Mouse (Mus musculus) liver, postnatal 0 days (tissue): Measurements from ENCODE around the gene Gas2. TPM values are rescaled to one million over a fixed set of nuclear protein-coding genes. Genes with fewer than 3 reads are reported as not detected.

Experiments
- ATAC-seq: fragments of 200-750 bp; cut with Nextera tagmentation; 2 replicates; pipeline ENCODE4 v1.8.0; 2017; ENCODE audit warnings: mild to moderate bottlenecking, moderate library complexity
- DNase-seq: peaks from one replicate; pipeline ENCODE4 v3.0.0-alpha.2; 2016
- H3K27ac ChIP-seq: fragments of 300-500 bp; sonication (generic); 2 replicates; pipeline ENCODE4 v1.5.1; 2014; ENCODE audit warnings: antibody characterized with exemption, moderate library complexity, mild to moderate bottlenecking, low read depth
- H3K27me3 ChIP-seq: fragments of 300-500 bp; sonication (generic); 2 replicates; pipeline ENCODE4 v1.6.1; 2014; ENCODE audit warnings: low read length, control low read depth, mixed read lengths; ENCODE audit not compliant: insufficient read depth
- H3K36me3 ChIP-seq: fragments of 300-500 bp; sonication (generic); replicated peaks from 2 replicates; pipeline ENCODE4 v1.6.1; 2014; ENCODE audit warnings: mild to moderate bottlenecking, control low read depth, low read length, moderate library complexity, mixed read lengths; ENCODE audit not compliant: insufficient read depth
- H3K4me1 ChIP-seq: fragments of 300-500 bp; sonication (generic); 2 replicates; pipeline ENCODE4 v1.6.1; 2014; ENCODE audit warnings: antibody characterized with exemption, mild to moderate bottlenecking, control low read depth; ENCODE audit not compliant: insufficient read depth
- H3K4me2 ChIP-seq: fragments of 300-500 bp; sonication (generic); 2 replicates; pipeline ENCODE4 v1.6.1; 2014; ENCODE audit warnings: low read depth, mild to moderate bottlenecking, low read length, moderate library complexity, mixed read lengths
- H3K4me3 ChIP-seq: fragments of 300-500 bp; sonication (generic); 2 replicates; pipeline ENCODE4 v1.5.1; 2014; ENCODE audit warnings: low read depth, low read length
- H3K9ac ChIP-seq: fragments of 300-500 bp; sonication (generic); replicated peaks from 2 replicates; pipeline ENCODE4 v1.6.1; 2014; ENCODE audit warnings: mild to moderate bottlenecking, moderate library complexity
- H3K9me3 ChIP-seq: fragments of 300-500 bp; sonication (generic); 2 replicates; pipeline ENCODE4 v1.6.1; 2016; ENCODE audit warnings: mild to moderate bottlenecking, control low read depth, low read length, mixed read lengths
- CTCF ChIP-seq: sonication (generic); IDR thresholded peaks from 2 replicates; pipeline ENCODE4 v1.5.1; 2016; ENCODE audit warnings: antibody characterized with exemption, low read depth
- EP300 ChIP-seq: IDR thresholded peaks from 2 replicates; pipeline ENCODE4 v1.6.1; 2016; ENCODE audit warnings: antibody characterized with exemption, low read depth, mild to moderate bottlenecking
- WGBS: fragments of 180-500 bp; shearing (Covaris S2); extraction: QIAGEN DNeasy Blood & Tissue Kit; methylation state at CpG from one replicate; pipeline ENCODE4 v1.1.7; 2014; ENCODE audit not compliant: insufficient replicate concordance; 5-methylcytosine and 5-hydroxymethylcytosine counted together
- polyA plus RNA-seq: library from polyadenylated mRNA; unstranded; fragments of >200 nt; fragmentation: Nextera tagmentation; extraction: Ambion mirVana; gene quantifications from 2 replicates; pipeline ENCODE4 v1.2.1, GENCODE M21; 2015

Gas2 gene
- polyA plus RNA-seq, 1 experiment from 2014 or later, result 6.1 TPM

DNA sequence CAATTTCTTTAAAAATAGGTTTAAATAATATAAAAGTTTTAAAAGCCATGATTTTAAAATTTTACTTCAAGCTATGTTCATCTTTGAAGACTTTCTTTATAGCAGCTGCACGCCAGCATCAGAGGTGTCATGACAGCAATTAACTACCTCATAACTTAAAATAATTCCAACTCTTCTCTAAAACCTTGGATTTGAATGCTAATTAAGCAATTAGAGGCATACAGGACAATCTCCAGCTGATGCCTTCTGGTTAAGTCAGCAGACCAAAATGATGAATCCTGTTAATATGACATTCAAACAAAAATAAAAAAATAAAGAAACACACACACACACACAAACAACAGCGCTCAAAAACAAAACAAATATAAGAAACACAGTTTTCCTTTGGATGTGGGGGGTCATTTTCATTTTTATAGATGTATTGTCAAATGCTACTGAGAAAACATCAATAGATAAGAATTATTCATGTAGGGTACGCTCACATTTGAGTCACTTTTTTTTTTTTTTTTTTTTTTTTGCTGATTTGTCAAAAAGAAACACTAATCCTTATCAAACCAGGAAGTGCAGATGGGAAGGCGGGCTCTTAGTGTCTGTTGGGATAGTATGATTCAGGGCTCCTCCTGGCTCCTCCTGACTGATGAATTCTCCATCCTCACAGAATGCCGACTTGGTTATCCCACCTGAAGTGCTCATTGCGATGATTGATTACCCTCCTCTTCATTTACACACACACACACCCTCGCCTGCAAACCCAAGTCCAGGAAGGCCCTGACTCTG is 38.1 kb upstream of the Gas2 start:
- Histone ChIP-seq H3K27ac (no peak overlapping the region), H3K27me3 (no peaks in the 10 kb centered on the region), H3K36me3 (no peaks in the 10 kb centered on the region), H3K9me3 (no peaks in the 10 kb centered on the region), H3K4me3 (no peak overlapping the region), H3K4me1 (no peaks in the 10 kb centered on the region), H3K9ac (no peak overlapping the region), H3K4me2 (no peak overlapping the region)
- ATAC-seq (no peak), DNase-seq (no peak)
- TF ChIP-seq CTCF, result no peak
- TF ChIP-seq EP300, result no peak
- WGBS, result 69% methylated on average over 7 of the region's 7 CpGs

DNA sequence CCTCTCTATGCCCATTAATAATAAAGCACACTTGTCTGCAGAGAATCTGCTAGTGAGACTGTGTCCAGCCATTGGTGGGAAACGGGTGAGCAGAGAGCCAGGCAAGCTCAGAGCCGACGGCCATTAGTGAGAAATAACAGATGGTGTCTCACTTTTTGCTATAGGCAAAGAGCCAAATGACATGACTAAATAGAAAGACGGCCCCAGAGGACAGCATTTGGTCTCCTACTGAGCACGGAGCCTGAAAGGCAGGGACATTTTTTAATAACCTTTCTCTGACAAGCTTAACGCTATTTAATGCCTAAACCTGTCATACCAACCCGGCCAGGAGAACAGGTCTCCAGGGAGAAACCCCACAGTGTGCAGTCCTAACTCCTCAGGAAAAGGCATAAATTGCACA is 29.9 kb upstream of the Gas2 start:
- no peak overlapping the region for H3K4me3 ChIP-seq
- H3K9me3 ChIP-seq, result no peaks in the 10 kb centered on the region
- no peaks in the 10 kb centered on the region for H3K4me1 ChIP-seq
- no peaks in the 10 kb centered on the region for H3K27me3 ChIP-seq
- ATAC-seq (no peak), DNase-seq (no peak)
- WGBS, result 62% methylated on average over 7 of the region's 7 CpGs
- no peak overlapping the region for H3K9ac ChIP-seq
- H3K4me2 ChIP-seq, result no peak overlapping the region
- no peak overlapping the region for H3K27ac ChIP-seq
- no peaks in the 10 kb centered on the region for H3K36me3 ChIP-seq
- no peak for TF ChIP-seq EP300
- TF ChIP-seq CTCF, result no peak

DNA sequence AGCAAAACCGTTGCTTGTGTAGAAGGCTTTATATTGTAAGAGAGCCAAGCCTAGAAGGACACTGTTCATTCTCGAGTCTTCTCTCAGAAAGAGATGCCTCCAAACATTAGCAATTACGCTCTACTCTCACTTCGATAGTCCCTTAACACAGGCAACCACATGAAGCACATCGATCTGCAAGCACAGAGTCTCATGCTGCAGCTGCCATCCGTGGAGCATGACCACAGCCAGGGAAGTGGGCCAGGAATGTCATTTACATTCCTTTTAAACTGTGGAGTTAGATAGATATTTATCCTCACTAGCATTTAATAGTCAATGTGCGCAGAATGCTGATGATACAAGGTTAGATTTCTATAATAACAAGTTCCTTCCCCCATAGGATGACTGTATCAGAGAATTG is 21.3 kb upstream of the Gas2 start:
- DNase-seq, result no peak
- WGBS, result 74% methylated on average over 7 of the region's 7 CpGs
- Histone ChIP-seq H3K4me3 (no peak overlapping the region), H3K27ac (no peak overlapping the region), H3K36me3 (no peaks in the 10 kb centered on the region), H3K4me1 (no peaks in the 10 kb centered on the region), H3K9me3 (no peaks in the 10 kb centered on the region), H3K9ac (no peak overlapping the region), H3K4me2 (no peak overlapping the region), H3K27me3 (no peaks in the 10 kb centered on the region)
- no peak for ATAC-seq
- TF ChIP-seq EP300, result no peak
- no peak for TF ChIP-seq CTCF

DNA sequence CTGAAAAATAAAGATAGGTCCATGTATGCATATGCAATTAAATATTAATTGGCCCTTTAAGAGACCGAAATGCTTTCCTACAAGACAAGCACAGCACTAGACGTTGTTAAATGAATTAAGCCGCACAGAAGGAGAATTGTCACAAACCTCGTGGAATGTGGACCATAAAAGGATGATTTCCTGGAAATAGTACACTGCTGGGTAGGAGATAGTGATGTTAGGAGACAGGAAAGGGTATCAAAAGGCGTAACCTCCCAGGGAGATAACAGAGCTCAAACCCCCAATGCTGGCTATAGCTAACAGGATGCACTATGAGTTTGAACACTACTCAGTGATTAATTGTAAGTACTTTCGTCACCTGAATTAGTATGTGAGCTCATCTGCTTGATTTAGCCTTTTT is 10.9 kb upstream of the Gas2 start:
- 65% methylated on average over 6 of the region's 6 CpGs for WGBS
- Histone ChIP-seq H3K9ac (no peak overlapping the region), H3K27ac (no peak overlapping the region), H3K4me3 (no peak overlapping the region), H3K36me3 (no peaks in the 10 kb centered on the region), H3K4me2 (no peak overlapping the region), H3K27me3 (no peaks in the 10 kb centered on the region), H3K9me3 (no peaks in the 10 kb centered on the region), H3K4me1 (no peaks in the 10 kb centered on the region)
- ATAC-seq (no peak), DNase-seq (no peak)
- TF ChIP-seq CTCF (no peak), EP300 (no peak)

DNA sequence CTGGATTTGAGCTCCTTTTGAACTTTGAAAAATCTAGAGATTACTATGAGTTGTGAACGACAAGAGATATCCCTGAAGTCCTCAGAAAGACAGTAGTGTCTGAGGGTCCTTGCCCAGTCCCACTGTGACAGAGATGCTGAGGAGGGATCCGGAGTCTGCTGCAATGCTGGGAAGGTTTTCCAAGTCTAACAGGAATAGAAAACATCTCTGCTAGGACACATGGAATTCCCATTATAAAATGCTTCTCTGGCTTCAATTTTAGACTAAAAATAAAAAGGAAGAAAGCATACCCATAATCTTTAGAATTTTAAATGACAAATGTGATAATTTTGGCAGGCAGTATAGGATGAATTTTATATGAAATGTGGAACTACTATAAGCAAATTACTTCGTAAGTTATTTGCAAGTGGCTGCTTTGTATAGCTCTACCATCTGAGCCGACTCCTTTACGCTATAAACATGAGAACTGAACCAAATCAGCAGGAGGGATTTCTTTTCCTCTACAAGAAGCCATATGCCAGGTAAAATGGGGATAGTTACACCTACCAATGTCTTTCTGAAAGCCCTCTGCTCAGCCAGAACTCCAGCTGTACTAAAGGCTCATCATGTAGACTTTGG is 9.8 kb upstream of the Gas2 start:
- no peak for ATAC-seq
- Histone ChIP-seq H3K4me2 (no peak overlapping the region), H3K4me3 (no peak overlapping the region), H3K27me3 (no peaks in the 10 kb centered on the region), H3K36me3 (no peaks in the 10 kb centered on the region), H3K9me3 (no peaks in the 10 kb centered on the region), H3K27ac (no peak overlapping the region), H3K4me1 (no peaks in the 10 kb centered on the region), H3K9ac (no peak overlapping the region)
- 77% methylated on average over 5 of the region's 5 CpGs for WGBS
- no peak for TF ChIP-seq CTCF
- TF ChIP-seq EP300, result no peak
- DNase-seq, result no peak

DNA sequence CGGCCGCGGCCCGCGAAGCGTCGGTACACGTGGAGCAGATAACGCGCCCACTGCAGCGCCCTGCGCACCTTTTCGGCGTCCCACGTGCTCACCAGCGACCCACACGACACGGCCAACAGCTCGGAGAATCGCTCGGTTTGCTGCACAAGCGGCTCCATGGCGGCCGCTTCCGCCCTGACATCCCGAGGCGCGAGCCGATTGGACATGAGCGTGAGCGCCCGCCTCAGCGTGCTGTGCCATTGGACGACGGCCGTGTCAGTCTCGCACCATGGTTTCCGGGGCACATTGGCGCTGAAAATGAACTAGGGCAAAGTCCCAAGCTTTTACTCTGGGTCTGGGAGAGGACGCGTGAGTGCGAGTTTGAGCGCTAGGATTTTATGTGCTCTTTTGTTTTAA is 280 bp downstream of the Gas2 start, which contains the start of gene Fancf:
Gene Fancf, minus strand, starts transcription at position 171 of the 396 bp plus-strand sequence.
- DNase-seq, result peak; percentile 97
- Histone ChIP-seq H3K27ac (peak within 1 kb of the TSS; percentile 97), H3K4me1 (peaks cover 15% of the 10 kb centered on the region), H3K4me3 (peak within 1 kb of the TSS; percentile 79), H3K36me3 (no peaks in the 10 kb centered on the region), H3K27me3 (no peaks in the 10 kb centered on the region), H3K9me3 (no peaks in the 10 kb centered on the region), H3K9ac (peak within 1 kb of the TSS; percentile 83), H3K4me2 (peak within 1 kb of the TSS; percentile 96)
- no peak for TF ChIP-seq CTCF
- peak; percentile 96 for ATAC-seq
- 0% methylated on average over 43 of the region's 43 CpGs for WGBS
